Mouse (Mus musculus): ENCODE measurements at regions not wholly inside any gene's neighbourhood (a gene's known extent, or its start where the extent isn't known, plus 50 kb on each side); places are given as distances from the start of the nearest gene placed in this dataset.
A peak's percentile ranks its signal among the peaks of the same experiment; 100 is the strongest.
"Not testable (repeated sequence)": the region's sequence is repeated elsewhere in the genome, so short reads cannot be mapped to it uniquely, and the experiment has no call there.

- not testable (repeated sequence) for DNase-seq
Measured at GRCm38 (mm10) chr10:51397016-51397415, 83.4 kb upstream of the Gm49339 start.

- DNase-seq: peak; percentile 76
Measured at GRCm38 (mm10) chr10:51405141-51405540, 75.3 kb upstream of the Gm49339 start.

- no peak for DNase-seq
Measured at GRCm38 (mm10) chr10:51412795-51413194, 67.6 kb upstream of the Gm49339 start.

DNA sequence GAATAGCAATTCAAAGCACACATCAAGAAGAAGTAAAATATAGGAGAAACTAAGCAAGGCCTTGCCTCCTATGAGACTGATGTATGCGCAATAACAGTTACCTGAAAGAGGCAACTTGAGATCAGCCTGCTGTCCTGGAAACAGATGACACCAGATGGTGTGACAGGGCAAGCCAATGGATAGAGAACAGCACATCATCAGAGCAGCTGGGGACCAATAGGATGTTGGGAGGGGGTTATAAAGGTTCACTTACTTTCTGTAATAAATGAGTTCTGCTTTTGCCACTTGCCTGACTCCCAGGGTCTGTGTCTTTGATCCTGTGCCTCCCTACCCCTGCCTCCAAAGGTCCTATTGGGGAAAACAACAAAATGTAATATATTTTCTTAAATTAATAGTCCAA is 65.9 kb upstream of the Gm49339 start:
- DNase-seq: no peak

DNA sequence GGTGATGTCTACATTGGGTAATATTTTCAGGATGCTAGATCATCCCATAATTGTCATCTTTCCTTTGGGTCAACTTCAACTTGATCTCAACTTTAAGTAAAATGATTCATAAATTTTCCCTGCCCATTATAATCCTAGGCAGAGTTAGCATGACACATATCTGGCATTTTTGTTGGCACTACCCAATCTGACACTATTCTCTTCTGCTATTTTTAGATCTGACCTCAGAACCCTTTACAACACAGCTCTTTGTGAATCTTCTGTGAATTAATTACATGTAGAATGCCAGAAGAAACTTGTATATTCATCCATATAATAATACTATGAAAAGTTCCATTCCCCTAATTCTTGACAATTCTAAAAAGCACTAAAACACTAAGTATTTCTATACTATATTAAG is 63.7 kb upstream of the Gm49339 start:
- DNase-seq: no peak

- DNase-seq: no peak
Measured at GRCm38 (mm10) chr10:51417221-51417911, 63.0 kb upstream of the Gm49339 start.

DNA sequence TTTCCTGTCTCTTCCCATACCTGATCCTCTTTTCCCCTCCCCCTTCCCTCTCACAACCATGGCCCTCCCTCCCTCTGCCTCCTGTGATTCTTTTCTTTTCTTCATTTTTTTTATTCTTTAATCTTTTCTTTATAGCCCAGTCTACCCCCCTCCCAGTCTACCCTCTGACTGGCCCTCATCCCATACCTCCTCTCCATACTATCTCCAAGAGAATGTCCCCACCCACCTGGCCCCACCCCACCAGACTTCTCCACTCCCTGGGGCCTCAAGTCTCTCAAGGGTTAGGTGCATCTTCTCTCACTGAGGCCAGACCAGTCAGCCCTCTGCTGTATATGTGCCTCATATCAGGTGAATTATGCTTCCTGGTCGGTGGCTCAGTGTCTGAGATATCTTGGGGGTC is 61.9 kb upstream of the Gm49339 start:
- DNase-seq: no peak

DNA sequence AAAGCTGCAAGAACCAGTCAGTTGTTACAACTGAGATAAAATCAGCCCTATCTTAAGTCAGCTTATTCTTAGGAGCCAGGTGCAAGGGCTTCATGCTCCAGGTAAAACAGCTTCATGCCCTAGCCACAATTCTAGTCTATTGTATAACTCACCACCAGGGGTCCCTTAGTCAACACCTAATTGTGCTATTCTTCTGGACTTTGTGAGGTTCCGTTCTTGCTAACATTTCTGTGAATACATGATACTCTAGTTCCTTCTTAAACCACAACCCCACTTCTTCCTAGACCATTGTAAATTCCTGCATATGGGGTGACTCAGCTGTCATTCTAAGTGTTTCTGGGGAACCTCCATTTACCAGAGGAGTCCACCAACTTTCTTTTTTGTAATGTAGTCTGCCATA is 57.9 kb upstream of the Gm49339 start:
- no peak for DNase-seq
